In genomic region chrX:98348036-98348435, GRCm38 (mm10) we compare ENCODE assay signal across 8 mouse cellular contexts.
DNase-seq lines count a peak whose midpoint lies in the region; ATAC-seq lines count a peak whose summit lies in the region.

No protein-coding gene starts in this region.

- H3K4me1 ChIP-seq in embryonic facial prominence, embryonic 14.5 days (ENCODE audit: control insufficient read depth, insufficient read depth, low read length), result no peaks in the 10 kb centered on the region
- no peaks in the 10 kb centered on the region for H3K4me1 ChIP-seq in embryonic facial prominence, embryonic 10.5 days

- H3K36me3 ChIP-seq in embryonic facial prominence, embryonic 14.5 days (ENCODE audit: control insufficient read depth, insufficient read depth, low read length), result no peaks in the 10 kb centered on the region
- H3K36me3 ChIP-seq in embryonic facial prominence, embryonic 10.5 days (replicated peaks), result no peaks in the 10 kb centered on the region

- no peaks in the 10 kb centered on the region for H3K27me3 ChIP-seq in embryonic facial prominence, embryonic 14.5 days (replicated peaks; ENCODE audit: control insufficient read depth, insufficient read depth, low read length)
- peaks cover 14% of the 10 kb centered on the region for H3K27me3 ChIP-seq in embryonic facial prominence, embryonic 10.5 days (replicated peaks; ENCODE audit: low read depth, poor library complexity, severe bottlenecking)

- intact Hi-C loops in left cerebral cortex, postnatal 14 days (cut with DNase I), result no loop called here

- H3K9me3 ChIP-seq in embryonic facial prominence, embryonic 14.5 days (ENCODE audit: control insufficient read depth, low read length), result no peaks in the 10 kb centered on the region
- no peaks in the 10 kb centered on the region for H3K9me3 ChIP-seq in embryonic facial prominence, embryonic 10.5 days

- H3K27ac ChIP-seq in embryonic facial prominence, embryonic 14.5 days (replicated peaks; ENCODE audit: low read depth, low read length), result no peak overlapping the region
- H3K27ac ChIP-seq in embryonic facial prominence, embryonic 10.5 days (replicated peaks), result no peak overlapping the region

- no peak overlapping the region for H3K4me2 ChIP-seq in embryonic facial prominence, embryonic 14.5 days (ENCODE audit: low read depth, low read length)

- no peak overlapping the region for H3K4me3 ChIP-seq in embryonic facial prominence, embryonic 14.5 days (ENCODE audit: low read depth, low read length)
- H3K4me3 ChIP-seq in embryonic facial prominence, embryonic 10.5 days, result no peak overlapping the region

- no peak for ATAC-seq in embryonic facial prominence, embryonic 14.5 days (ENCODE audit: low read depth)

- H3K9ac ChIP-seq in embryonic facial prominence, embryonic 14.5 days (ENCODE audit: low read depth, low read length), result no peak overlapping the region

- 19% methylated on average over 4 of the region's 4 CpGs for WGBS in embryonic facial prominence, embryonic 14.5 days
- WGBS in embryonic facial prominence, embryonic 10.5 days, result 36% methylated on average over 4 of the region's 4 CpGs

- peak; percentile 25 for DNase-seq in embryonic facial prominence, embryonic 14.5 days (ENCODE audit: low spot score)
- no peak for DNase-seq in embryonic facial prominence, embryonic 10.5 days (ENCODE audit: low spot score)
- DNase-seq in urinary bladder, postnatal 14 days (ENCODE audit: low spot score), result peak; percentile 73
- no peak for DNase-seq in urinary bladder, adult 2 months (ENCODE audit: low spot score)
- peak; percentile 32 for DNase-seq in kidney, postnatal 14 days
- no peak for DNase-seq in neural tube, embryonic 10.5 days (ENCODE audit: extremely low spot score, low spot score)
- no peak for DNase-seq in thymus, postnatal 10 days (ENCODE audit: low spot score in 2 of 2)
- no peak for DNase-seq in left cerebral cortex, postnatal 14 days (ENCODE audit: low spot score in 2 of 2)

Comparison
In these comparisons a context has a peak if more than half of its experiments do, and no peak if none do; other contexts are left out.
1. DNase-seq: peak in embryonic facial prominence, embryonic 14.5 days (single experiment), urinary bladder, postnatal 14 days (single experiment) and kidney, postnatal 14 days (single experiment); none in embryonic facial prominence, embryonic 10.5 days (single experiment), urinary bladder, adult 2 months (single experiment), neural tube, embryonic 10.5 days (single experiment), thymus, postnatal 10 days (0 of 2) and left cerebral cortex, postnatal 14 days (0 of 2).